Mouse (Mus musculus): Measurements from ENCODE around the gene Agbl3. TPM values are rescaled to one million over a fixed set of nuclear protein-coding genes. Genes with fewer than 3 reads are reported as not detected.

Agbl3 gene
- total RNA-seq (2014; rRNA removed) (20.7 and 23.7 TPM in 2 replicates), polyA plus RNA-seq (2015; fragmentation: Nextera tagmentation; extraction: Ambion mirVana) (23.3 and 25.0 TPM in 2 replicates)

DNA sequence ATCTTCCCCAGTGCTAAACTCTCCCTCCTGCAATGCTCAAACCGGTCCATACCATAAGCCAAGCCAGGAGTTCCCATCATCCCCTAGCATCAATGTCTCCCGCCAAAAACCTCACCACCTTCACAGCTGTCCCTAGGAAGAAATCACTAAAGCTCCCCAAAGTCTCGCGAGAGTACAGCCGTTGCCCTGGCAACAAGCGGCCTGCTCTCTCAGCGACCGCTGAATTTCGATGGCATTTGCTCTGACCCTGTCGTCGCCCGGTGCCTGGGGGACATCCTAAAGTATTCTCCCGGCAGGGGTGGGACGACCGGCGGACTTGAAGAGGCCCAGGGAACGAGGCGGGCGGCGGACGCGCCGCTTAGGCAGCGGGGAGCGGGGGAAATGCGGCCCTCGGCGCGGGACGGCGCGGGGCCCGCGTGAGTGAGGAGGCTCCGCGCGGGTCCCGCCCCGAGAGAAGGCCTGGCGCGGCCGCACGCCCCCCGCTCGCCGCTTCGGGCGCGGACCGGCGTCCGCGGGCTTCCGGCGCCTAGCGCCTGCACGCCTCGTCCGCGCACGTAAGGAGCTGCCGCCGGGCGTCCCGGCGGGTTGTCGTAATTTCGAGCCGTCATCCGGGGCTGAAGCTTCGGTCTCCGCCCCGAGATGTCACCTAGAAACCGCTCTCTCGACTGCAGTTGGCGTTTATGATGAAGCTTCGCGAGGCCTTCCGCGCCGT is at the start of gene Agbl3:
TSS of gene Agbl3 (plus strand) at position 202 of the 712 bp plus-strand sequence.
- H3K4me2 ChIP-seq (ENCODE audit: low read depth, low read length, poor library complexity, severe bottlenecking), result peak within 1 kb of the TSS; percentile 62
- H3K36me3 ChIP-seq (ENCODE audit: insufficient read depth, low read length), result no peaks in the 10 kb centered on the region
- no peak for TF ChIP-seq CTCF (IDR thresholded peaks at IDR 0.05)
- H3K27ac ChIP-seq (ENCODE audit: low read depth, low read length), result peak within 1 kb of the TSS; percentile 100
- WGBS, result under 1% methylated on average over 61 of the region's 81 CpGs
- no peaks in the 10 kb centered on the region for H3K9me3 ChIP-seq (ENCODE audit: low read length)
- peak within 1 kb of the TSS; percentile 94 for H3K9ac ChIP-seq (replicated peaks; ENCODE audit: low read length, poor library complexity, severe bottlenecking)
- ATAC-seq (ENCODE audit: low FRiP score) (peak; percentile 95), DNase-seq (ENCODE audit: low spot score) (peak; percentile 97)
- peak within 1 kb of the TSS; percentile 59 for H3K4me3 ChIP-seq (ENCODE audit: low read depth, low read length)
- H3K4me1 ChIP-seq (ENCODE audit: insufficient read depth, low read length), result no peaks in the 10 kb centered on the region
- H3K27me3 ChIP-seq (ENCODE audit: insufficient read depth, low read length), result no peaks in the 10 kb centered on the region

DNA sequence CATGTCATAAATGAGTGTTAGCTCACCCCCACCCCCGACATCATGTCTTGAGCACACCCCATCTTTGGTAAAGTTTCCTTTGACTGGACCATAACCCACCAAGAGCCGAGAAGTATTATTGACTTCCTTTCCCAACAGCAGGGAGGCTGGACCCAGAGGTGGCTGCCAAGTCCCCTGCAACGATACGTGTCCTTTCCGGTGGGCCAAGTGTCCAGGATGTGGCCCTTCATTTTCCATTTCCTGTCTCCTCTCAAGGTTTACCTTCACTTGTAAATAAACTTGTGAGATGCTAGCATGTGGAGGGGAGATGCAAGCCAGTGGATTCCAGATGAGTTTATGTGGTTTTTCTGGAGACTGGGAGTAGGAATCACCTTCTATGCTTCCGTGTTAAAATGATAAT is 49.2 kb upstream of the Agbl3 start:
- H3K4me3 ChIP-seq (ENCODE audit: low read depth, low read length), result no peak overlapping the region
- no peaks in the 10 kb centered on the region for H3K36me3 ChIP-seq (ENCODE audit: insufficient read depth, low read length)
- no peaks in the 10 kb centered on the region for H3K27me3 ChIP-seq (ENCODE audit: insufficient read depth, low read length)
- 82% methylated on average over 6 of the region's 6 CpGs for WGBS
- H3K4me2 ChIP-seq (ENCODE audit: low read depth, low read length, poor library complexity, severe bottlenecking), result no peak overlapping the region
- DNase-seq (ENCODE audit: low spot score) (no peak), ATAC-seq (ENCODE audit: low FRiP score) (no peak)
- no peak overlapping the region for H3K9ac ChIP-seq (replicated peaks; ENCODE audit: low read length, poor library complexity, severe bottlenecking)
- H3K27ac ChIP-seq (ENCODE audit: low read depth, low read length), result no peak overlapping the region
- H3K4me1 ChIP-seq (ENCODE audit: insufficient read depth, low read length), result no peaks in the 10 kb centered on the region
- no peak for TF ChIP-seq CTCF (IDR thresholded peaks at IDR 0.05)
- no peaks in the 10 kb centered on the region for H3K9me3 ChIP-seq (ENCODE audit: low read length)

DNA sequence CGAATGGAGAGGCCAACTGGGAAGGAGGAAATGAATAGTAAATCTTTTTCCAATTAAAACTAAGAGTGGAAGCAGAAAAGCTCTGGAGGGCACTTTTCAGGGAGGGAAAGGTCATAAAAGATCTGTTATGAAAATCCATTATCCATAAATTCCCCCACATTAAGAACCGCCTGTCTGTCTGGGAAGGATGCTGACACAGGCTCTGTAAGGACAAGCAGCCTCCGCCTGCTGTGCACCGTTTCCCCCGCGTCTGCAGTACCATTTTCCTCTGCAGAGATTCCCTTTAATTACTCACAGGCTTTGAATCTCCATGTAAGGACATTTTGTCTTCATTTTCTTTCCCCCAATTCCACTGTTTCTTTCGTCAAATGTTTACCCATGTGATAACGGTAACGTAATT is 48.7 kb upstream of the Agbl3 start:
- Histone ChIP-seq H3K4me1 (ENCODE audit: insufficient read depth, low read length) (no peaks in the 10 kb centered on the region), H3K27ac (ENCODE audit: low read depth, low read length) (no peak overlapping the region), H3K27me3 (ENCODE audit: insufficient read depth, low read length) (no peaks in the 10 kb centered on the region), H3K4me2 (ENCODE audit: low read depth, low read length, poor library complexity, severe bottlenecking) (no peak overlapping the region), H3K4me3 (ENCODE audit: low read depth, low read length) (no peak overlapping the region), H3K9me3 (ENCODE audit: low read length) (no peaks in the 10 kb centered on the region), H3K36me3 (ENCODE audit: insufficient read depth, low read length) (no peaks in the 10 kb centered on the region), H3K9ac (replicated peaks; ENCODE audit: low read length, poor library complexity, severe bottlenecking) (no peak overlapping the region)
- ATAC-seq (ENCODE audit: low FRiP score), result no peak
- WGBS, result 71% methylated on average over 9 of the region's 9 CpGs
- DNase-seq (ENCODE audit: low spot score), result no peak
- no peak for TF ChIP-seq CTCF (IDR thresholded peaks at IDR 0.05)

DNA sequence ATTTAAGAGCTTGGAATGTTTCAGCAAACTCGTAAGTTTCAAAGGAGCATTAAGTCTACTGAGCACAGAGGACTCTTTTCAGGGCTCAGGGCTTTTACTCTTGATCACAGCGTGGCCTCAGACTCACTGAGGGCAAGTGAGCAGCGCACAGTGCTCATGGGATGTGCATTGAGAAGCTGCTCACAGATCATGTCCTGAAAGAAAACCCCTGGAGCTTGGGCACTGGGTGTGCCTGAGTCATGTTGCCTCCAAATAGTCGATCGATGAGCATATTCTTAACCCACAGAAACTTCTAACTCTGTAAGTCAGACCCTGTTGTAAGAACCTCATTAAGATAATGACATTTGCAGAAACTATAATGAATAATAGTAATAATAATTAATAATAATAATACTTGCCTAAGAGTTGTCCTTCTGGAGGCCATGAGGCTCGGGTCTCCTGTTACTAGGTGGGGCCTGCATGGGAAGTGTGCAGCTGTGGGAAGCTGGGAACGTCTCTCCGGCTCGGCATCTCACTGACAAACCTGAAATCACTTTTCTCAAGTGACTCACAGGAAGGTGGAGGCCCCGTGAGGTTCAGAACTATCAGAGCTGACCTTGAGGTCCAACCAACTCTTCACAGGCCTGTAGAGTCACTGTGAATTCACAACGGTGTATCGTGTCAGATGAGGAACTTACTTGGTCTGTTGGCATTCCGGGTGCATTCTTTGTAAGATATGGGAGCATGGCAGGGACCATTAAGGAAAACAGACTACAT is 45.1 kb upstream of the Agbl3 start:
- Histone ChIP-seq H3K9me3 (ENCODE audit: low read length) (no peaks in the 10 kb centered on the region), H3K4me2 (ENCODE audit: low read depth, low read length, poor library complexity, severe bottlenecking) (no peak overlapping the region), H3K9ac (replicated peaks; ENCODE audit: low read length, poor library complexity, severe bottlenecking) (no peak overlapping the region), H3K4me1 (ENCODE audit: insufficient read depth, low read length) (no peaks in the 10 kb centered on the region), H3K27ac (ENCODE audit: low read depth, low read length) (no peak overlapping the region), H3K36me3 (ENCODE audit: insufficient read depth, low read length) (no peaks in the 10 kb centered on the region), H3K4me3 (ENCODE audit: low read depth, low read length) (no peak overlapping the region), H3K27me3 (ENCODE audit: insufficient read depth, low read length) (no peaks in the 10 kb centered on the region)
- no peak for DNase-seq (ENCODE audit: low spot score)
- ATAC-seq (ENCODE audit: low FRiP score), result no peak
- TF ChIP-seq CTCF (IDR thresholded peaks at IDR 0.05), result no peak
- 86% methylated on average over 13 of the region's 13 CpGs for WGBS

DNA sequence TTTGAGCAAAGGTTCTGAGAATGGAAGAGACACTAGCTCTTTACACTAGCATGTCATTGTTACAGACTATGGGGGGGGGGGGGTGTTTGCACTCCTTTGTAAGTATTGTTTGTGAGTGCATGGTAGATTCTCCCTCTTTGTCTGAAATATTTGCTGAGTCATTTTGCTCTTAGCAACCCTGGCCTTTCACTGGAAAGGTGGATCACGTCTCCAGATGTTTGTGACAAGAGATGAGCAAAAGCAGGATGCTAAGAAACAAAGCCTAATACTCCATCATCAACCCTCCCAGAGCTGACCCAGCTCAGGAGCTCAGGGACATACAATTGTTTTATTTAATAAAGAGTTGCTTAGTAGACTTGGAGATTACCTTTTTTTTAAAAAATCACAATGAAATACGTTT is 43.3 kb upstream of the Agbl3 start:
- Histone ChIP-seq H3K27me3 (ENCODE audit: insufficient read depth, low read length) (no peaks in the 10 kb centered on the region), H3K9me3 (ENCODE audit: low read length) (no peaks in the 10 kb centered on the region), H3K4me3 (ENCODE audit: low read depth, low read length) (no peak overlapping the region), H3K27ac (ENCODE audit: low read depth, low read length) (no peak overlapping the region), H3K4me2 (ENCODE audit: low read depth, low read length, poor library complexity, severe bottlenecking) (no peak overlapping the region), H3K4me1 (ENCODE audit: insufficient read depth, low read length) (no peaks in the 10 kb centered on the region), H3K9ac (replicated peaks; ENCODE audit: low read length, poor library complexity, severe bottlenecking) (no peak overlapping the region), H3K36me3 (ENCODE audit: insufficient read depth, low read length) (no peaks in the 10 kb centered on the region)
- no peak for ATAC-seq (ENCODE audit: low FRiP score)
- 59% methylated on average over 2 of the region's 2 CpGs for WGBS
- TF ChIP-seq CTCF (IDR thresholded peaks at IDR 0.05), result no peak
- no peak for DNase-seq (ENCODE audit: low spot score)

DNA sequence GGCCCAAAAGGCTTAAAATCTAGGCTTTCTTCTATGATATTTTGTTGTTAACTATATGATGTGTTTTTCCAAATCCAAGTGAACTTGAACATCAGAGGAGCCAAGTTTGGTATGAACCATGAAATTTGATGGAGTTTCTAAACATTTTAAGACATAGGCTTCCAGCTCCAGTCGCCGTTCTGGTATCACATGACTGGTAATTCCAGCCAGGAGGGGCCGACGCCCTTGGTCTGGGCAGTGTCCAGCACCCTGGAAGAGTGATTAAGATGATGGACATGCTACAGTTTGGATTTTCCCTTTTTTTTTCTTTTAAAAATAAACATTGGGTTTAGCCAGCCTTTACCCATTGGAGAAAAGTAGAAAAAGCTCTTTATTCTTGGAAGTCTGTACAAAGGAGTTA is 36.3 kb upstream of the Agbl3 start:
- H3K9ac ChIP-seq (replicated peaks; ENCODE audit: low read length, poor library complexity, severe bottlenecking), result no peak overlapping the region
- no peaks in the 10 kb centered on the region for H3K4me1 ChIP-seq (ENCODE audit: insufficient read depth, low read length)
- no peak for TF ChIP-seq CTCF (IDR thresholded peaks at IDR 0.05)
- peaks cover 2% of the 10 kb centered on the region; the same call in 1 of the 2 replicates for H3K36me3 ChIP-seq (ENCODE audit: insufficient read depth, low read length)
- DNase-seq (ENCODE audit: low spot score) (no peak), ATAC-seq (ENCODE audit: low FRiP score) (no peak)
- H3K4me3 ChIP-seq (ENCODE audit: low read depth, low read length), result no peak overlapping the region
- 89% methylated on average over 4 of the region's 4 CpGs for WGBS
- H3K4me2 ChIP-seq (ENCODE audit: low read depth, low read length, poor library complexity, severe bottlenecking), result no peak overlapping the region
- no peaks in the 10 kb centered on the region for H3K27me3 ChIP-seq (ENCODE audit: insufficient read depth, low read length)
- H3K27ac ChIP-seq (ENCODE audit: low read depth, low read length), result no peak overlapping the region
- no peaks in the 10 kb centered on the region for H3K9me3 ChIP-seq (ENCODE audit: low read length)
